Mouse (Mus musculus): ENCODE results near the gene Gm13698. TPM values are rescaled to one million over a fixed set of nuclear protein-coding genes. Genes with fewer than 3 reads are reported as not detected.
"Not testable (repeated sequence)": the region's sequence is repeated elsewhere in the genome, so short reads cannot be mapped to it uniquely, and the experiment has no call there.

Gm13698 gene
- polyA plus RNA-seq, 1 experiment from 2014 or later = not detected

DNA sequence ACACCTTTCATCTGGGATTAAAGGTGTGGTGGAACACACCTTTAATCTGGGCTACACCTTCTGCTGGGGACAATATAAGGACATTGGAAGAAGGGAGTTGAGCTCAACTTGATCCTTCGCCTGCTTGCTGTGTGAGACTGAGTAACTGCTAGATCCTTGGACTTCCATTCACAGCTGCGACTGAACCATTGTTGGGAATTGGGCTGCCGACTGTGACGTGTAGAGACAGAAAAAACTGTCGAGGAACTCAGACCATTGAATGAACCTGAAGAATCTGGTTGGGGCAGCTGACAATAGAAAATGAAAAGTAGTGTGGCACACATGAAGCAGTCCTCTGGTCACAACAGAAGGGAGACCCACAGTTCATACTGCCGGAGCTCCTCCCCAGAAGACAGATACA, 28.9 kb downstream of the Gm13698 start, which contains the start of gene Gm13697:
Gm13697 (plus strand) TSS at position 301 of the 400 bp plus-strand sequence.
- no CpG with 5 or more reads among the region's 6 CpGs for WGBS (ENCODE audit: insufficient replicate concordance)
- not testable (repeated sequence) for H3K4me2 ChIP-seq; H3K36me3 ChIP-seq (ENCODE audit: control insufficient read depth, insufficient read depth, low read length); H3K27ac ChIP-seq (ENCODE audit: low read depth, low read length); H3K27me3 ChIP-seq (ENCODE audit: control insufficient read depth, insufficient read depth, low read length); ATAC-seq (replicated peaks; ENCODE audit: insufficient number of reproducible peaks, low FRiP score, low TSS enrichment); H3K9ac ChIP-seq (ENCODE audit: low read depth, low read length); H3K4me3 ChIP-seq (ENCODE audit: low read depth, low read length); H3K4me1 ChIP-seq (ENCODE audit: control insufficient read depth, insufficient read depth, low read length); H3K9me3 ChIP-seq (replicated peaks; ENCODE audit: control insufficient read depth, low read length)

DNA sequence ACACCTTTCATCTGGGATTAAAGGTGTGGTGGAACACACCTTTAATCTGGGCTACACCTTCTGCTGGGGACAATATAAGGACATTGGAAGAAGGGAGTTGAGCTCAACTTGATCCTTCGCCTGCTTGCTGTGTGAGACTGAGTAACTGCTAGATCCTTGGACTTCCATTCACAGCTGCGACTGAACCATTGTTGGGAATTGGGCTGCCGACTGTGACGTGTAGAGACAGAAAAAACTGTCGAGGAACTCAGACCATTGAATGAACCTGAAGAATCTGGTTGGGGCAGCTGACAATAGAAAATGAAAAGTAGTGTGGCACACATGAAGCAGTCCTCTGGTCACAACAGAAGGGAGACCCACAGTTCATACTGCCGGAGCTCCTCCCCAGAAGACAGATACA, 34.8 kb downstream of the Gm13698 start, which contains the start of gene Gm13691:
Gm13691 (plus strand) TSS at position 301 of the 400 bp plus-strand sequence.
- not testable (repeated sequence) for H3K27me3 ChIP-seq (ENCODE audit: control insufficient read depth, insufficient read depth, low read length); H3K4me2 ChIP-seq; H3K27ac ChIP-seq (ENCODE audit: low read depth, low read length); H3K9me3 ChIP-seq (replicated peaks; ENCODE audit: control insufficient read depth, low read length); H3K4me1 ChIP-seq (ENCODE audit: control insufficient read depth, insufficient read depth, low read length); H3K36me3 ChIP-seq (ENCODE audit: control insufficient read depth, insufficient read depth, low read length); H3K9ac ChIP-seq (ENCODE audit: low read depth, low read length); H3K4me3 ChIP-seq (ENCODE audit: low read depth, low read length); ATAC-seq (replicated peaks; ENCODE audit: insufficient number of reproducible peaks, low FRiP score, low TSS enrichment)
- no CpG with 5 or more reads among the region's 6 CpGs for WGBS (ENCODE audit: insufficient replicate concordance)

DNA sequence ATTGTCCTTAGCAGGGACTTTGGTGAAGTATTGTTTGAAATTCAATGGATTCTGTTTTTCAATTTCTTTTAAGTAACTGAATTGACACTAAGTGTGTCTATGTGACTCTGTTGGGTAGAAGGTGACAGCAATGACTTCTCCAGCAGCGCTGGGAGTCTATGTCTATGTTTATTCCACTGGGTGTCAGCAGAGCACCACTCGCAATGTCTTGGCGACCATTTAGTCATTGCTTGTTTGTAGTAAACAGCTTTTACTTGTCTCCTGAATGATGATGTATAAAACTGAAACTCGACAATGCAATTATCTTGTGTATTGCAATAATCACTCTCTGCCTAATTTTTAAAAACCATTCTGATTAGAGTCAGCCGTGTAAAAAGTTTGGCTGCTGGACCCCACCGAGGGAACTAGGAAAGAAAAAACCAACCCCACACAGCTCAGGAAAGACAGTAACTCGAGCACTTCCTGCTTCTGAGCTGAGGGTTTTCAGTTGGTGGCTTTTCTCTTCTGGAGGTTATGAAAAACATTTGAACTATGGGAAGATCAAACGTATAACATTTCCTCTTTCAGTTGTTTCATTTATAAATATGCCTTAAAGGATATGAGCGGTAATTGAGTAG, 38.3 kb downstream of the Gm13698 start:
- H3K9me3 ChIP-seq (replicated peaks; ENCODE audit: control insufficient read depth, low read length); H3K4me1 ChIP-seq (ENCODE audit: control insufficient read depth, insufficient read depth, low read length); H3K27ac ChIP-seq (ENCODE audit: low read depth, low read length); ATAC-seq (replicated peaks; ENCODE audit: insufficient number of reproducible peaks, low FRiP score, low TSS enrichment); H3K4me2 ChIP-seq; H3K9ac ChIP-seq (ENCODE audit: low read depth, low read length); H3K4me3 ChIP-seq (ENCODE audit: low read depth, low read length); H3K27me3 ChIP-seq (ENCODE audit: control insufficient read depth, insufficient read depth, low read length); H3K36me3 ChIP-seq (ENCODE audit: control insufficient read depth, insufficient read depth, low read length): not testable (repeated sequence)
- 40% methylated on average over 7 of the region's 9 CpGs for WGBS (ENCODE audit: insufficient replicate concordance)

DNA sequence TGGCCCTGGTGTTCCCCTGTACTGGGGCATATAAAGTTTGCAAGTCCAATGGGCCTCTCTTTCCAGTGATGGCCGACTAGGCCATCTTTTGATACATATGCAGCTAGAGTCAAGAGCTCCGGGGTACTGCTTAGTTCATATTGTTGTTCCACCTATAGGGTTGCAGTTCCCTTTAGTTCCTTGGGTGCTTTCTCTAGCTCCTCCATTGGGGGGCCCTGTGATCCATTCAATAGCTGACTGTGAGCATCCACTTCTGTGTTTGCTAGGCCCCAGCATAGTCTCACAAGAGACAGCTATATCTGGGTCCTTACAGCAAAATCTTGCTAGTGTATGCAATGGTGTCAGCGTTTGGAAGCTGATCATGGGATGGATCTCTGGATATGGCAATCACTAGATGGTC, 39.0 kb downstream of the Gm13698 start:
- not testable (repeated sequence) for H3K4me3 ChIP-seq (ENCODE audit: low read depth, low read length); H3K27ac ChIP-seq (ENCODE audit: low read depth, low read length); H3K27me3 ChIP-seq (ENCODE audit: control insufficient read depth, insufficient read depth, low read length); H3K4me1 ChIP-seq (ENCODE audit: control insufficient read depth, insufficient read depth, low read length); H3K9ac ChIP-seq (ENCODE audit: low read depth, low read length); H3K9me3 ChIP-seq (replicated peaks; ENCODE audit: control insufficient read depth, low read length); H3K4me2 ChIP-seq; ATAC-seq (replicated peaks; ENCODE audit: insufficient number of reproducible peaks, low FRiP score, low TSS enrichment); H3K36me3 ChIP-seq (ENCODE audit: control insufficient read depth, insufficient read depth, low read length)
- WGBS (ENCODE audit: insufficient replicate concordance) = no CpG with 5 or more reads among the region's 3 CpGs

Other genes with a start within 250 kb of the Gm13698 start
- gene Itgav, start 231.3 kb upstream of the Gm13698 start, polyA plus RNA-seq (2014; fragmentation: Nextera tagmentation; extraction: Ambion mirVana) = 75.9 and 87.7 TPM in 2 replicates
- 2.8 and 4.0 TPM in 2 replicates for gene Fam171b, start 143.1 kb upstream of the Gm13698 start, polyA plus RNA-seq (2014; fragmentation: Nextera tagmentation; extraction: Ambion mirVana)
- not detected in 2 replicates for gene Zswim2, start 14.5 kb upstream of the Gm13698 start, polyA plus RNA-seq (2014; fragmentation: Nextera tagmentation; extraction: Ambion mirVana)
- not detected in 2 replicates for gene Gm13693, start 5.8 kb downstream of the Gm13698 start, polyA plus RNA-seq (2014; fragmentation: Nextera tagmentation; extraction: Ambion mirVana)
- not detected in 2 replicates for gene Gm13695, start 11.6 kb downstream of the Gm13698 start, polyA plus RNA-seq (2014; fragmentation: Nextera tagmentation; extraction: Ambion mirVana)
- not detected in 2 replicates for gene Gm13696, start 17.4 kb downstream of the Gm13698 start, polyA plus RNA-seq (2014; fragmentation: Nextera tagmentation; extraction: Ambion mirVana)
- gene Gm13694, start 23.2 kb downstream of the Gm13698 start, polyA plus RNA-seq (2014; fragmentation: Nextera tagmentation; extraction: Ambion mirVana) = not detected in 2 replicates
- not detected in 2 replicates for gene Gm13697, start 29.1 kb downstream of the Gm13698 start, polyA plus RNA-seq (2014; fragmentation: Nextera tagmentation; extraction: Ambion mirVana)
- gene Gm13691, start 34.9 kb downstream of the Gm13698 start, polyA plus RNA-seq (2014; fragmentation: Nextera tagmentation; extraction: Ambion mirVana) = not detected in 2 replicates

All from heart, embryonic 11.5 days (tissue).